Mouse (Mus musculus) liver, embryonic 14.5 days (tissue): Measurements from ENCODE around the gene Atp5g3. TPM values are rescaled to one million over a fixed set of nuclear protein-coding genes. Genes with fewer than 3 reads are reported as not detected.
A peak's percentile ranks its signal among the peaks of the same experiment; 100 is the strongest.
"Not testable (repeated sequence)": the region's sequence is repeated elsewhere in the genome, so short reads cannot be mapped to it uniquely, and the experiment has no call there.

Source experiments
- ATAC-seq: fragments of 200-750 bp; cut with Nextera tagmentation; 2 replicates; pipeline ENCODE4 v1.8.0; 2017; ENCODE audit warnings: moderate number of reproducible peaks, mild to moderate bottlenecking, moderate library complexity; ENCODE audit not compliant: insufficient read depth
- DNase-seq, 3 experiments: peaks; one replicate each; pipeline ENCODE4 v3.0.0-alpha.2; 2012 to 2013; ENCODE audit warnings: low read depth in 3 of 3, low spot score in 3 of 3
- H3K27ac ChIP-seq: fragments of 300-500 bp; sonication (generic); 2 replicates; pipeline ENCODE4 v1.5.1; 2014; ENCODE audit warnings: moderate library complexity, mild to moderate bottlenecking, control low read depth, inconsistent platforms
- H3K27me3 ChIP-seq: fragments of 300-500 bp; sonication (generic); 2 replicates; pipeline ENCODE4 v1.6.1; 2014; ENCODE audit warnings: mild to moderate bottlenecking, low read length, moderate library complexity; ENCODE audit not compliant: control insufficient read depth, insufficient read depth
- H3K36me3 ChIP-seq: fragments of 300-500 bp; sonication (generic); replicated peaks from 2 replicates; pipeline ENCODE4 v1.6.1; 2014; ENCODE audit warnings: low read depth; ENCODE audit not compliant: control insufficient read depth, insufficient read depth
- H3K4me1 ChIP-seq, 2 experiments: fragments of 200-500 bp in 1 of 2; fragments of 300-500 bp in 1 of 2; sonication (generic) in 1 of 2; replicated peaks; 2 replicates each; pipeline ENCODE4 v1.6.1; 2012 to 2014; ENCODE audit warnings: antibody characterized with exemption in 1 of 2, inconsistent platforms in 1 of 2, low read length in 1 of 2; ENCODE audit not compliant: control insufficient read depth in 2 of 2, insufficient read depth in 2 of 2
- H3K4me2 ChIP-seq: fragments of 300-500 bp; sonication (generic); 2 replicates; pipeline ENCODE4 v1.6.1; 2014; ENCODE audit warnings: low read depth, mild to moderate bottlenecking, control low read depth, moderate library complexity
- H3K4me3 ChIP-seq, 2 experiments: fragments of 200-500 bp in 1 of 2; fragments of 300-500 bp in 1 of 2; sonication (generic) in 1 of 2; 2 replicates each; pipeline ENCODE4 v1.5.1; 2012 to 2014; ENCODE audit warnings: low read depth in 2 of 2, low read length in 2 of 2, mild to moderate bottlenecking in 2 of 2, control low read depth in 1 of 2, inconsistent platforms in 1 of 2, moderate library complexity in 1 of 2; ENCODE audit not compliant: insufficient read depth in 1 of 2
- H3K9ac ChIP-seq: fragments of 300-500 bp; sonication (generic); replicated peaks from 2 replicates; pipeline ENCODE4 v1.6.1; 2014; ENCODE audit warnings: mild to moderate bottlenecking, control low read depth, moderate library complexity
- H3K9me3 ChIP-seq: fragments of 300-500 bp; sonication (generic); 2 replicates; pipeline ENCODE4 v1.6.1; 2016; ENCODE audit warnings: low read length, mixed read lengths; ENCODE audit not compliant: control insufficient read depth
- CTCF ChIP-seq: IDR thresholded peaks from 2 replicates; pipeline ENCODE4 v1.5.1; 2016; ENCODE audit warnings: antibody characterized with exemption, low read depth, control low read depth
- EP300 ChIP-seq: IDR thresholded peaks from 2 replicates; pipeline ENCODE4 v1.6.1; 2016; ENCODE audit warnings: antibody characterized with exemption, low read depth
- WGBS: fragments of 180-500 bp; shearing (Covaris S2); extraction: QIAGEN DNeasy Blood & Tissue Kit; methylation state at CpG from one replicate; pipeline ENCODE4 v1.1.7; 2014; ENCODE audit not compliant: insufficient replicate concordance; 5-methylcytosine and 5-hydroxymethylcytosine counted together
- polyA plus RNA-seq, 2 experiments: library from polyadenylated mRNA; depleted of rRNA in 1 of 2; stranded (reverse) in 1 of 2; unstranded in 1 of 2; fragments of >200 nt; fragmentation: Nextera tagmentation in 1 of 2; extraction: Ambion mirVana in 1 of 2; gene quantifications; 2 replicates each; pipeline versions ENCODE4 v1.2.1 to v1.2.3; 2012 to 2014

Gene Atp5g3
- polyA plus RNA-seq, 2 experiments = 406 to 732 TPM

GRCm38 (mm10) chr2:73912264-73912663 lies 1.1 kb upstream of the Atp5g3 start:
- Histone ChIP-seq H3K9ac (no peak overlapping the region), H3K4me3 (peak overlapping the region in 1 of 2 experiments; percentile 24; a peak in 2 of 4 replicates), H3K27ac (no peak overlapping the region)

GRCm38 (mm10) chr2:73910571-73911174 lies 453 bp downstream of the Atp5g3 start:
- peaks cover 28% of the 10 kb centered on the region for H3K36me3 ChIP-seq
- H3K4me2 ChIP-seq = peak overlapping the region; percentile 87
- no peak for DNase-seq
- peaks cover 9% of the 10 kb centered on the region in 2 experiments for H3K4me1 ChIP-seq
- peak overlapping the region; percentile 87 to 100 for H3K4me3 ChIP-seq
- peak; percentile 58 for ATAC-seq
- WGBS = 0% methylated on average over 32 of the region's 50 CpGs
- TF ChIP-seq EP300 = no peak
- TF ChIP-seq CTCF = no peak
- no peaks in the 10 kb centered on the region for H3K27me3 ChIP-seq
- peak overlapping the region; percentile 99 for H3K9ac ChIP-seq
- peak overlapping the region; percentile 83 for H3K27ac ChIP-seq
- no peaks in the 10 kb centered on the region for H3K9me3 ChIP-seq

More at GRCm38 (mm10) chr2:73912264-73912663, 1.1 kb upstream of the Atp5g3 start:
- DNase-seq = no peak
- H3K9me3 ChIP-seq = no peaks in the 10 kb centered on the region
- peaks cover 24% of the 10 kb centered on the region for H3K36me3 ChIP-seq
- TF ChIP-seq CTCF = no peak
- peaks cover 9% of the 10 kb centered on the region in 2 experiments for H3K4me1 ChIP-seq
- WGBS = 20% methylated on average over 3 of the region's 3 CpGs
- peak overlapping the region; percentile 87 for H3K4me2 ChIP-seq
- no peak for ATAC-seq
- H3K27me3 ChIP-seq = no peaks in the 10 kb centered on the region

GRCm38 (mm10) chr2:73909116-73909515 lies 2.0 kb downstream of the Atp5g3 start:
- no peaks in the 10 kb centered on the region for H3K27me3 ChIP-seq
- ATAC-seq (no peak), DNase-seq (no peak)
- H3K9me3 ChIP-seq = no peaks in the 10 kb centered on the region
- H3K4me1 ChIP-seq = peaks cover 9 to 11% of the 10 kb centered on the region in 2 experiments
- TF ChIP-seq EP300 (no peak), CTCF (no peak)
- no peak overlapping the region for H3K4me3 ChIP-seq
- H3K36me3 ChIP-seq = peaks cover 28% of the 10 kb centered on the region
- H3K4me2 ChIP-seq = peak overlapping the region; percentile 13; the same call in 1 of the 2 replicates
- no peak overlapping the region for H3K9ac ChIP-seq
- 68% methylated on average over 2 of the region's 2 CpGs for WGBS
- no peak overlapping the region for H3K27ac ChIP-seq

GRCm38 (mm10) chr2:73904679-73905078 lies 6.4 kb downstream of the Atp5g3 start:
- ATAC-seq = peak; percentile 69; the same call in 1 of the 2 replicates
- H3K36me3 ChIP-seq = peaks cover 26% of the 10 kb centered on the region

GRCm38 (mm10) chr2:73903536-73903935 lies 7.6 kb downstream of the Atp5g3 start:
- Histone ChIP-seq H3K9me3 (no peaks in the 10 kb centered on the region), H3K36me3 (peaks cover 17% of the 10 kb centered on the region), H3K4me2 (no peak overlapping the region), H3K9ac (no peak overlapping the region), H3K4me1 (peaks cover 0 to 6% of the 10 kb centered on the region in 2 experiments; a peak in 2 of 4 replicates), H3K27ac (no peak overlapping the region), H3K4me3 (no peak overlapping the region), H3K27me3 (no peaks in the 10 kb centered on the region)
- TF ChIP-seq CTCF = peak; percentile 28; the same call in 1 of the 2 replicates
- TF ChIP-seq EP300 = no peak
- ATAC-seq (no peak), DNase-seq (no peak)
- 71% methylated on average over 2 of the region's 2 CpGs for WGBS

More at GRCm38 (mm10) chr2:73904679-73905078, 6.4 kb downstream of the Atp5g3 start:
- not testable (repeated sequence) for H3K4me3 ChIP-seq, H3K4me2 ChIP-seq, H3K27ac ChIP-seq, DNase-seq, H3K27me3 ChIP-seq, H3K9me3 ChIP-seq, H3K9ac ChIP-seq
- peaks cover 5 to 10% of the 10 kb centered on the region in 2 experiments; a peak in 2 of 4 replicates for H3K4me1 ChIP-seq

GRCm38 (mm10) chr2:73902328-73902727 lies 8.8 kb downstream of the Atp5g3 start:
- H3K4me1 ChIP-seq, H3K36me3 ChIP-seq, H3K4me2 ChIP-seq, H3K9ac ChIP-seq, H3K27me3 ChIP-seq, H3K27ac ChIP-seq, H3K9me3 ChIP-seq, ATAC-seq, H3K4me3 ChIP-seq, DNase-seq: not testable (repeated sequence)
- 74% methylated on average over 3 of the region's 3 CpGs for WGBS
